Mouse (Mus musculus) frontal cortex, adult (tissue): Measurements from ENCODE around the gene Arpc2.

ENCODE experiments used
- ATAC-seq: cut with Nextera tagmentation; 2 replicates; pipeline ENCODE4 v1.9.2; 2017; ENCODE audit warnings: mild to moderate bottlenecking, moderate library complexity, mixed read lengths; ENCODE audit not compliant: low TSS enrichment

Gene Arpc2

DNA sequence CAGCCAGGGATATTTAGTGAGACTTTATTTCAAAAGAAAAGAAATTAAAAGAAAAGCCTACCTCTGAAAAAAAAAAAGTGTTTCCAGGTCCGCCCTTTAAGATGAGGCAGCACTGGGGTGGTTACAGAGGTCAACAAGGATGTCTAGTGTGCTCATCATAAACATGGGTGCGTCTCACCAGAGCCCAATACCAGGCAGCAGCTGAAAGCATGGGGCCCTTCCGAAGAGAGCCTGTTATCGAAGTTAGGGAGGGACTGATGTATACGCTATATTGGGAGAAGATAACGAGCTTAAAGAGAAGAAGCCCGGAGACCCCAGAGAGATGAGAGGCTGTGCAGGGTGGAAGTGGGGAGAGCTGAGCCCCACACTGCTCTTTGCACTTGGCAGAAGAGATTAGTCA is 3.3 kb downstream of the Arpc2 start:
- ATAC-seq: no peak

DNA sequence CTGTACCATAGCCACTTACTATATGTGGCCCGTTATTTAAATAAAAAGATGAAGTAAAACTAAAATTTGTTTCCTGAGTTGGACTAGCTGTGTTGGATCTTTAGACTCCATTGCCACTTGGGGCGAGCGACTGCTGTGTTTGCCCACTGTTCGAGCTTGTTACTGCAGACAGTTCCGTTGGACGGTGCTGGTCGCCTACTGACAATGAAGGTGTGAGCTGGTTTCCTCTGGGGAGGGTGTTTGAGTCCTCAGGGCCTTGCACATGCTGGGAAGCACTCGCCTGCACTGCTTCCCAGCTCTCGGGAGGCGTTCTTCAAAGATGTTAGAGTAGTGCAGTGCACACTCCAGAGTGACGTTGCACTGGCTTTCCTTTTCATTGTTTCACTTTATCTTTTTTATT is 3.7 kb downstream of the Arpc2 start:
- peak; percentile 38 for ATAC-seq

DNA sequence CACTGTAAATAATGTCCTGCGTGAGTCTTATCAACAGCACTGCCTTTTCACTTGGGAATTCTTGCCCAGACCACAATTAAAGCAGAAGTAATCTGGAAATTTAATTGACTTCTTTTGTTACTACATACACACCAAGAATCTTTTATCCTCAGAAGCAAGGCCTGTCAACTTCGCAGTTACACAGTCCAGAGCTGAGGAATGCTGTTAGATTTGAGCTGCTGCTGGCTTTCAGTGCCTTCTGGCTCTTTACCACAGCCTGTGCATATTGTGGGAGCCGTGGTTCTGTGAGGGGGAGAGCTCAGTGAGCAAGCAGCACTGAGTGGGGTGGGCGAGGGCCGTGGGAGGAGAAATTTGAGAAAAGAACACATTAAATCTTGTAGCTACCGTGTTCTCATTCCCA is 4.4 kb downstream of the Arpc2 start:
- ATAC-seq: peak; percentile 74

DNA sequence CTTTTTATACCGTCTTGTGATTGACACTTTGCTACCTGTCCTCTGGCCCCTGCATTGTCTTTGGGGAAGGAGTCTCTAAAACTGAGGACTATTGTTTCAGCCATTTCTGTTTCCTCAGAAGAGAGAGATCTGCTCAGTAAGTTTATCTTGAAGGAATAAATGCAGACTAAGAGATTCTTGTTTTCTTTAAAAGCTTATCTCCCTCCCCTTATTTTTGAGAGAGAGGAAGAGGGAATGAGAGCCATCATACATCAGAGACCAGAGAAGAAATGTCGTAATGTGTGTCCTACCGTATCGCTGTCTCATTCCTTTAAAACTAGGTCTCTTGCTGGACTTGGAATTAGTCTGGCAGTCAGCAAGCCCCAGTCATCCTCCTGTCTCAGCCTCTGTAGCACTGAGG is 4.9 kb downstream of the Arpc2 start:
- no peak for ATAC-seq

DNA sequence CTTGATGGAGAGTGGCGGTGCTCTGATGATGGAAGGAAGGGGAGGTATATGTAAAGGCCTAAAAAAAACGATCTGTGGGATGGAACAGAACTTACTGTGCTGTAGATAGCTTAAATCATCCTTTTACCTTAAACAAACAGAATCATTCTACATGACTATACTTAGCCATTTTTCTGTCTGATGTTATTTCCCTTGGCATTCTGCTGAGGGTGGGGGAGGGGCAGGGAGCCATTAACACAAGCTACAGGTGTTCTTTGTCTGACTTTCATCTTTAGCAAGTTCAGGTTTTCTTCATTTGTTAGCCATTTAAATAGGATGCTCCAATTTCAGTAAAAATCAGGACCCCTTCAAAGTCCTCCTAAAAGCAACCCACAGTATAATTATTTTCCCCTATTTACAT is 9.6 kb downstream of the Arpc2 start:
- peak; percentile 45 for ATAC-seq

DNA sequence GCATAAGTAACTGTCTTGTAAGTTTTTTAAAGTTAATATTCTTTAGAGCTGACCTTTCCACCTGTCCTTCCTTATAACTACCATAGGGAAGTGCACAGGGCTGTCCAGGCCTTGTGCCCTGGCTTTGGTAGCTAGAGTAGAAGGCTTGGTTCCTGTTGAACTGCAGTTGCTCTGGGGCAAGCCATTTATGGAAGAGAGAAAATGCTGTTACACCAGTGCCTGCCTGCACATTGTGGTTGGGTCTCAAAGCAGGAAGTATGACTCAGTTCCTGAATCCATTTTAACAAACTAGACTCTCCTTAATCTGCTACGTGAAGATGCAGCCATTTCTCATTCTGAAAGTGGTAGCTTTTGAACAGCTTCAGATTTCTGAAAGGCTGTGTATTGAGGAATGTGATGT is 12.9 kb downstream of the Arpc2 start:
- ATAC-seq: no peak

DNA sequence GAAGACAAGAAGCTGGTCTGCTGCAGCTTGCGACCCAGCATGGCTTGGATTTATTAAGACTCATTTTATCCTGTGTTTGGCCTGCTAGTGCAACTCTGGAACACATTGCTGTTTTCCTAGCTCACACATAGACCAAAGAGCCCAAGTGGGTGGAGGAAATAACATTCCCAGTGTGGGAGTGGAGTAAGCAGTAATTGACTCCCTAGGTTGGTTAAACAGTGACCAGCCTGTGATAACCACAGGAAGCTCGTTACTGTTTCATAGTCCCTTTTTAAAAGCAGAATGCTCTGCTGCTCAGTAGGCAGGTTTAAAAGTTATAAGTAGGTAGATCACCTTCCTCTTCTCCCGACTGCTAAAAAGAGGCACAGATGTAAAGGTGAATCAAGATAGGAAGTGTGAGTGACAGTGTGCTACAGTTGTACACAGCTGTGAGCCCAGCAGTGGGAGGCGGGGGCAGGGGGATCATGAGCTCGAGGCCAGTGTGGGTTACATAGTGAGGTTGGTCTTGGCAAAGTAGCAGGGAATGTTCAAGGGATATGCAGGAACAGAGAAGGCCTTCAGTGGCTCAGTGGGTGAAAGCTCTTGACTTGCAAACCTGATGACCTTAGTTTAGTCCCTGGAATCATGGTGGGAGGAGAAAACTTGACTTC is 13.6 kb downstream of the Arpc2 start:
- ATAC-seq: no peak

DNA sequence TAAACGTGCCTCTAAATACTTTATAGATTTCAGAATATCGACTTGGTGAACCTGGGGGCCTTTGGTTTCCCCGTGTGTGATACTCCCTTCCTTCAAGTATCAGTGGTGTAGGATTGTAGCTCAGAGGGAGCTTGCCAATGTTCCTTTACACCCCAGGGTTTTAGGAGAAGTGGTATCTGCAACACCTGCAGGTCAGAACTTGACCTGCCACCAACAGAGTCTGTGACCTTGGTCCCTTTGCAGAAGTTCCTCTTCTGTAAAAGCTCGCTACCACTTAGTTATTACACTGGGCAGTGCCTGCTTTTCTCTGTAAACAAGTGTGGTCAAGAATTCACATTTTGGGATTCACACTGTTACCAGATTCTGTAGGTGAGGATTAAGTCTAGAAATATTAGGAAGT is 14.2 kb downstream of the Arpc2 start:
- ATAC-seq: no peak

DNA sequence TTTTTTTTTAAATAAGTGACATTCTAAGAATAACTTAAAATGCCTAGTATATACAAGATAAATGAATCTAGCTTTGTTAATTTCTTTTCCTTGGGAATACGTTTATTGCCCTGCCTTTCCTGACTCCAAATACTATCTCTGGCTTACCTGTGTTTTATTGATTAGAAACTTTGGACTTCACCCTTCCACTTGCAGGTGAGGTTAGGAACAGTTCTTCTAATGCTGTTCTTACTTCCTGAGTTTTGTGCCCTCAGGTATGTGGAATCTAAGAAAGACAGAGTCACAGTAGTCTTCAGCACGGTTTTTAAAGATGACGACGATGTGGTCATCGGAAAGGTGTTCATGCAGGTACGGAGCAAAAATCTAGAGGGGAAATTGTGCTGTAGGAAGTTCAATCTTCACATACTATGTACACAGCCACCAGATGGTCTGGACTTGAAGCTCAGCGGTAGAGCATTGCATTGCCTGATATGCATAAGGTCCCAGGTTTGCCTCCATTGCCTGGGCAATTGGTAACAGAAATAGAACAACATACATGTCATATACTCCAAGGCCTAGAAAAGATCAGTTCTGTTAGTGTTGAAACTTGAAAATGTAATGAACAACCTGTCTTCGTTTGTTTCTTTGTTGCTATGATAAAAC is 19.9 kb downstream of the Arpc2 start:
- ATAC-seq: no peak

DNA sequence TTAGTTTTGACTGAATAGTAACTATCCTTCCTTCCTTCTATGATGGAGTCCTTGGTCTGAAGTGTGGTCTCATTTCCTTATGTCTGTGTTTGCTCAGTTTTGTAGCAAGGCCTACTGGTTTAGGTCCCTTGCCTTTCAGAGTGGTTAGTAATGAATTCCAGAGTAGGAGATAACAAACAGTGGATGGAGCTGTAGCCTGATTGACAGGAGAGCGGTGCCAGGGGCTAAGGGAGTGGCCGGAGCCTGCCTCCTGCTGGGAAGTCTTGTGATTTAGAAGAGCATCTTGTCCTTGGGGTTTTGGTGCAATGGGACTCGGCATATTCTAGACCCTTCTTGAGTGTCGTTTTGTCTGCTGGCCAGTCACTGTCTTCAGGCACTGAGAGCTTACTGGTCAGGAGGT is 20.9 kb downstream of the Arpc2 start:
- no peak for ATAC-seq

DNA sequence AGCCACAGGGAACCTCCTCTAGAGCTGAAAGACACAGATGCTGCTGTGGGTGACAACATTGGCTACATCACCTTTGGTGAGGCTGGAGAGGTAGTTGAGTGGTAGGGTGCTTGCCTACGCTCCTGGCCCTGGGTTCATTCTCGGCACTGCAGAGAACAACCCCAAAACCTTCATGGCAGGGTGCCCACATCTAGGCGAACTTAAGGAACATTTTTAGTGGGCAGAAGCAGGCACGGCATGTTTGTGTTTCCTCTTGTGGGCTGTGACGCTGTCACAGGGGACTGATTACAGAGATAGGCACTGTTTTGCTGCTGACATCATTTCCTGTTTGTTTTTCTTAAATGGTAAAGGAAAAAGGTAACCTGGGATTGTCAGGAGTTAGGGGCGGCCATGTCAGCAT is 26.6 kb downstream of the Arpc2 start:
- ATAC-seq: no peak

DNA sequence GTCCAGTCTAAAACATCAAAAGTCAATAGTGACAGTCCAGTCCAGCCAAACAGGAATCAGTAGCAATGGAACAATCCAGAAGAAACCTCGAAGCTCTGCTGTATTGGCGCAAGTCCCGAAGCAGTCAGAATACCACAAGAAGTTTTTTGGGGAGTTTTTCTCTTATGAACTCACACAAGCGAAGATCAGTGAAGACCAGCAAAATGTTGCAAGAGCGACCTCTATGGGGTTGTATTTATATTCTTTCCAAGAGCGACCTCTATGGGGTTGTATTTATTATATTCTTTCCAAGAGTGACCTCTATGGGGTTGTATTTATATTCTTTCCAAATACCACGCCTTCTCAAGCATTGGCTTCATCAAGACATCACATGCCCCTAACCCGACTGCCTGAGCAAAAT is 32.9 kb downstream of the Arpc2 start:
- ATAC-seq: no peak

DNA sequence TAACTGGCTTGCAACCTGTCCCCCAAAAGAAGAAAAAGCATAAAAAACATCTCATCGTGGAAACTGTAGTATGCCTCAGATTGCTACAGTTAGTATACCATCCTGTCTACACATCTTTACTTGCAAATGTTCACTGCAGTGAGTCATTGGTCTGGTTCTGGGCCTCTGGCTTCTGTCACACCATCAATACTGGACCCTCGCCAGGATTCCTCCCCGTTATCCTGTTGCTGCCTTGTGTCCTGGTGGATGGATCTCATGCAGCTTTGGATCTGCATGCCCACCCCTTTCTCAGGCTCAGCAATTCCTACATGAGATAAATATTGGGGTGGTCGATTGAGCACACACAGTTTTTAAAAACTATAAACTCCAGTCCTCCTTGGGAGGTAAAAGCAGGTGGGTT is 35.8 kb downstream of the Arpc2 start:
- ATAC-seq: no peak

DNA sequence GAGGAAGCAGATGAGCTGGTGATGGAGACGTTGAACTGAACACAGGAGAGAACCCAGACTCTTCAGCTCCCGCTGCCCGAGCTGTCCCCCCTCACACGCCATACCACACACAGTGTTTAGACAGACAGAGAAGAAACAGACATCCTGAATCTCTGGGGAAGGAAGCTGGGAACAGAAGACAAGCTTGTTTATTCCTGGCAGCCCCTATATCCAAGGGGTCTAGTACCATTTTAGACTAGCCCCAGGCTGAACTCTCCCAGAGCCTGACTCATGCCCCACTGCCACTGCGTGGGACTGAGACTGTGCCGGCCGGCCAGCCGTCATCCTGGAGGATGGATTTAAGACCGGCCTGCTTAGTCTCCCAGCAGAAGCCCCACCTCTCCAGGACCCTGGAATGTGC is 39.1 kb downstream of the Arpc2 start:
- ATAC-seq: no peak

DNA sequence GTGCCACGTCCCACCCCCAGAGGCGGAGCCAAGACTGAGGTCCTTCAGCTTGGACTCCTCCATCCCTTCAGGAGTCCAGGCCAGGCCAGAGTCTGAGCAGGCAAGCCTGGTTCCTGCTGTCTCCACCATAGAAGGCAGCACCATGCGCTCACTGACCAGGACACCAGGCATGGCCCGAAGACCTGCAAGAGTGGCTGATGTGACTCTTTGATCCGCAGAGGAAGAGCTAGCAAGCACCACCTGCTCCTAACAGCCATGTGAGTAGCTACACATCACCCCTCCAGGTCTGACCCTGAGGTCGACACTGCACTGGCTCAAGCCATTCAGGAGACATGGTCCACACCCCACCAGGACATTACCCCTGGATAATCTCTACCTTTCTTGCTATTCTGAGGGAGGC is 41.2 kb downstream of the Arpc2 start:
- no peak for ATAC-seq

DNA sequence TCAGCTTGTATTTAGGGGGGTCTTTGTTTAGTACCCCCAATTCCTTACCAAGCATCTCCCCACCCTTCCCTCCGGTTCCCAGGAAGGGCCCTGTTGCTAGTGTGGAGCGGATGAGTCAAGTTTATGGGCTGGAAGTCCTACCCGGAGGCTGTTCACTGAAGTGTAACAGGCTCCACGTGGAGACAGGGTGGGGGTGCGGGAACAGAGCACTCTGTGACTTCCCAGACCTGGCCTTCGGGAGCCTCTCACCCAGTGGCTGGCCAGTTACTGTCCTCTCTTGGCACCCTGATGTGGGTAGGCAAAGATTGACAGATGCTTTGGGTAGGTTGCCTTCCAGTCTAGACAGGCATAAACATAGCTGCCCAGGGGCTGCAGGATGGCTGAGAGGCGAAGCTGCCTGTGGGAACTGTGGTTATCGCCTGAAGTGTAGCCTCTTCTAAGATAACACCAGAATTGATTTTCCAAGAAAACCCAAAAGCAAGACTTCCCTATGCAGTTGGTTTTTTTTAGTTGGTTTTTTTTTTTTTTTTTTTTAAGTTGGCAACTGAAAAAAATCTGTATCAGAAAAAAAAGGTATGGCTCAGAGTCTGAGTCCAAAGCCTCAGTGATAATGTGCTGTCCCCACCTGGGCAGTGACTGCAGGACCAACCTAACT is 42.1 kb downstream of the Arpc2 start:
- no peak for ATAC-seq

DNA sequence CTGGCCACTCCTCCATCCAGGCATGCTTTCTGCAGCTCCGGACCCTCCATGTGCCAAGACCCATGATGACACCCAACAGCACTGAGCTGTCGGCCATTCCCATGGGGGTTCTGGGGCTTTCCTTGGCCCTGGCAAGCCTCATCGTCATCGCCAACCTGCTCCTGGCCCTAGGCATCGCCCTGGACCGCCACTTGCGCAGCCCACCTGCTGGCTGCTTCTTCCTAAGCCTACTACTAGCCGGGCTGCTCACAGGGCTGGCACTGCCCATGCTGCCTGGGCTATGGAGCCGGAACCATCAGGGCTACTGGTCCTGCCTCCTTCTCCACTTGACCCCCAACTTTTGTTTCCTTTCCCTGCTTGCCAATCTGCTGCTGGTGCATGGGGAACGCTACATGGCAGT is 42.7 kb downstream of the Arpc2 start, which contains the start of gene Gpbar1:
TSS of gene Gpbar1 (plus strand) at position 13 of the 400 bp plus-strand sequence.
- no peak for ATAC-seq

DNA sequence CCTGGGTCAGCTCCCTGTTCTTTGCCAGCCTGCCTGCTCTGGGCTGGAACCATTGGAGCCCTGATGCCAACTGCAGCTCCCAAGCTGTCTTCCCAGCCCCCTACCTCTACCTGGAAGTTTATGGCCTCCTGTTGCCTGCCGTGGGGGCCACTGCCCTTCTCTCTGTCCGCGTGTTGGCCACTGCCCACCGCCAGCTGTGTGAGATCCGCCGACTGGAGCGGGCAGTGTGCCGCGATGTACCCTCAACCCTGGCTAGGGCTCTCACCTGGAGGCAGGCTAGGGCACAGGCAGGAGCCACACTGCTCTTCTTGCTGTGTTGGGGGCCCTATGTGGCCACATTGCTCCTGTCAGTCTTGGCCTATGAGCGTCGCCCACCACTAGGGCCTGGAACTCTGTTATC is 43.1 kb downstream of the Arpc2 start:
- no peak for ATAC-seq

DNA sequence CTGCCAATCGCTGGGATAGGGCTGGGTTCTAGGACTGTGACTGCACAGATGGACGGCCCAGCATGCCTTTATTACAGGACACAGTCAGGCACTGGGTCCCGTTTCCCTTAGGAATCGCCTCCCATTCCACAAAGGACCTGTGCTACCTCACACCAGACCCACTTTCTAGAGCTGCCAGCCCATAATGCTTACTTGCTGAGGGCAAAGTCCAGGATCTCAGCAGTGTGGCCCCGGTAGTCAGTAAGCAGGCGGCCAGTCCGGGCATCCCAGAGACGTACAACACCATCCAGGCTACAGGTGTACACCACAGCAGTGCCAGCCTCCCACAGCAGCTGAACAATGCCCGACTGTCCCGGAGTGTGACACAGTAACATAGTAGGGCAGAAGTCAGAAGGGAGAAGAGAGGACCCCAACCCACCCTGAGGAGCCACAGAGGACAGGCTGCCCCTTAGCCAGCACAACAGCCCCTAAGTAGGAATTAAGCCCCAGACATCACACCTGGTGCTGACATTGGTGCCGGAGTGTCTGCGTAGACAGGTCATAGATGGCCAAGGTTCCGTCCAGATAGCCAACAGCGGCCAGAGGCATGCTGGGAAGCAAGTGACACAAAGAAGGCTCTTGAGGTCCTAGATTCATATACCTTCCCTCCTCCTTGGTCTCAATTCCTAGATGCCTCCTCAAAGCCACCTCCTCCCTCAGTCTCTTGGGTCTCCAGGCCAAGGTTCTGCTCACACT is 44.9 kb downstream of the Arpc2 start:
- ATAC-seq: no peak

DNA sequence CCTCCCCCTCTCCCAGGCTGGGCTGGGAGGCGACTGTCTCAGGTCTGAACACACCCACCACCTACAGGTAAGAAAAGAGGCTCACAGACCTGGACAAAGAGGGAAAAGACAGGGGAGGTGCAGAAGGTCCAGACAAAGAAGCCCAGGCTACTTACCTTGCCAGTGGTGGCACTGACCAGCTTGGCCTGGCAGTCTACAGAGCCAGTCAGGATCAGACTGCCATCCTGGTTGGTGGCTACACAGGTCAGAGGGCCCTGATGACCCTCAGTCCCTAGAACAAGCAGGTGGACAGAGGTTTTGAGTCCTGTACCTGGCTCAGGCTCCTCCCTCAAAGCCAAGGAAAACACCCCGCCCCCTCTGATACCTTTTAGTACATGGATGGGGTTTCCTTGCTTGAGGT is 45.5 kb downstream of the Arpc2 start:
- ATAC-seq: no peak

DNA sequence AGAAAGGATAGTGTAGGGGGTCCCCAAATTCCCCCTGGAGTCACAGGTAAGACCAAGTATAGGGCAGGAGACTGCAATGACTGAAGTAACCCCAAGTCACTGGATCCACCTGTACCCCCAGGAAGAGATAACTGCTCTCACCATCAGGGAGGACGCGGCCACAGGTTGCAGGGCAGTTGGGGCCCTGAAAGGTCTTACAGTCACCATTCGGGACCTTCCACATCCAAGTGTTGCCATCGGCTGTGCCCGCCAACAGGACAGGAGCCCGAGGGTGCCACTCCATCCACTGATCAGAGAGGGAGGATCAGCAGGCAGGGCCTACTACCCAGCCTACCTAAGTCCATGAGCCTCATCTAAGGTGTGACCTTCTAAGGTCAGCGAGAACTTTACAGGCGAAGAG is 46.0 kb downstream of the Arpc2 start:
- ATAC-seq: no peak

DNA sequence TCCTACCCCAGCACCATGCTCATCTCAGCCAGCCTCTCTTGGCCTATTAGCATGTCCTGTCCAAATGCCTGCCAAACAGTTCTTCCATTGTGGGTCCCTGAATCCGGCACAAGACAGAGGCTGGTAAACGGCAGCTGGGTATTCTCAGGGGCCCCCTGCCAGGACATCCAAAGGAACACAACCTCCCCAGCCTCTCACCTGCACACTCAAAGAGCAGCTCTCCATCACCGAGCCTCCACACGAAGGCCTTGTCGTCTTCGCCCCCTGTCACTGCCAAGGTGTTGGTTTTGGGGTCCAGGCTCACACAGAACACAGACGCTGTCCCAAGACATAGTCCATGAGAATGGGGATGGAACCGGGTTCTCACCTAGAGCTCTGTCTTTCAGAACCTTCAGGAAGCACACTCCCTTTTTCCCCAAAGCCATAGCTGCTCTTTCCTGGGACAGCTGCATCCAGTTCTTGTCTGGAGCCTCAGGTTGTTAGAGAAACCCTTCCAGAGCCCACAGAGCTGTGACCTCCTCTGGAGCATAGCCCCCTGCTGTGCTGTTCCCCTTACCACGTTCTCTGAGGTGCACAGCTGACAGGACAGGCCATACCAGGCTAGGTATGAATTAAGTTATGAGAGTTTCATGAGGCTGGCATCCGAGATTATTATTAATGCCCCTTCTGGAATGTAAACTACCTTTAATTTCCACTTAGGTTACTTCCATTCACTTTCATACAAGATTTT is 47.2 kb downstream of the Arpc2 start:
- ATAC-seq: no peak
